Mouse (Mus musculus) megakaryocyte, adult 5-6 weeks (primary cell): ENCODE data around the gene Parp8. TPM values are rescaled to one million over a fixed set of nuclear protein-coding genes. Genes with fewer than 3 reads are reported as not detected.

Experiments used
- ATAC-seq: 2 replicates; pipeline ENCODE4 v1.8.0; 2016; ENCODE audit warnings: mild to moderate bottlenecking, inconsistent platforms; ENCODE audit not compliant: poor library complexity, severe bottlenecking
- total RNA-seq, 2 experiments: library from RNA; stranded (forward) in 1 of 2; stranded (reverse) in 1 of 2; fragments of 153-499, 151-499 nt in 1 of 2; fragments of 221-1000, 200-1000 nt in 1 of 2; gene quantifications; 2 replicates each; pipeline versions ENCODE4 v1.2.3 to v1.2.4; 2015 to 2017

Gene Parp8
- total RNA-seq, 2 experiments from 2014 or later: 62.3 to 92.0 TPM

DNA sequence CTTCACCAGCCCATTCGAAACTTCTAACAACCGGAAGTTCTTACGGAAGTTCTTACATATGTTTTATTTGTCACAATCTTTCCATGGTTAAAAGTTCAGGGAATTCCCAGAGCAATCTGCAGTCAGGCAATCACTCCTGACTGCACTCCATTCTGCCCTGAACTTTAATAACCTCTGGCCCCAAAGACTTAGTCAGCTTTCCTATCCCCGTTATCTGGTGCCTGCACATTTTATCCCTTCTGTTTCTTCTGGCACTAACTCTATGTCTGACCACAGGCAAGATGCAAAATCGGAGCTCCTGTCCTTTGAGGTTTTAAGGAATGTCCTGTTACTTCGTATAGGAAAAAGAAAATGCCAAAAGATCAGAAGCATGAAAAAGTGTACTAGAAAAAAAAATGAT, 4.7 kb downstream of the Parp8 start:
- no peak for ATAC-seq

DNA sequence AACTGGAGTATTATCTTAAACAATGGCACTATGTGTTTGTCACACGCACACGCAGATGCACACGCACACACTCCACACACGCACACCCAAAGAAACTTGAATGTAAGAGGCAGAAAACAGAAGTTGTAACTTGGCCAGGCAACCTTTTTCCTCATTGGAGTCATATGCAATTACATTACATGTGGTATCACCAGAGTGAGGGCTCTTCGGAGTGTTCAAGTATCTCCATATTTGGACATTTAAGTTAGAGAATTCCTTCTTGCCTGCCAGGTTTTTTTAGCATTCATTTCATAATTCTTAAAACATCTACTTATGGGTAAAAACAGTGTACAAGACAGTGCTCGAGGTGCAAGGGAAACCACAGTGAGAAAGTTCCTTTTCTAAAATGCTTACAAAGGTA, 6.7 kb downstream of the Parp8 start:
- ATAC-seq: peak; percentile 43

DNA sequence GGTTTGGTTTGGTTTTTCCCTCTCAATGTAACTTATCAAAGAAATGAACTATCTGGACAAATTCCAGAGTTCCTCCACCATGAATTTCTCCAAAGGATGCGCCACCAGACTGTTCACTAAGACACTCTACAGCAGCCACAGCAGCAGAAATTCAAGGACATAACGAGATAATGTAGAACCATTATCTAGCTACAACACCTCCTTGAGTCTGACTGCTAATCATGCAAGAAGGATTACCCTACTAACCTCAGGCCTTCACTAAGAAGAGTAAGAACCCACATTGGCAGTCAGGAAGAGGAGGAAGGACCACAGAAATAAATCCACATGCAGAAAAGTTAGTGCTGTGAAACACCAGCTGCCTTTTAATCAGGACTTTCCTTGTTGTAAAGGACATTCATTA, 11.8 kb downstream of the Parp8 start:
- no peak for ATAC-seq

- no peak for ATAC-seq
Observed at GRCm38 (mm10) chr13:117012031-117012430, 13.3 kb downstream of the Parp8 start.

- no peak for ATAC-seq
Observed at GRCm38 (mm10) chr13:117010143-117010542, 15.2 kb downstream of the Parp8 start.

GRCm38 (mm10) chr13:117008021-117009015, 17.0 kb downstream of the Parp8 start:
- ATAC-seq: peak; percentile 45

GRCm38 (mm10) chr13:117007566-117007965, 17.8 kb downstream of the Parp8 start:
- no peak; the same call in 1 of the 2 replicates for ATAC-seq

- no peak for ATAC-seq
Observed at GRCm38 (mm10) chr13:117006638-117007037, 18.7 kb downstream of the Parp8 start.

DNA sequence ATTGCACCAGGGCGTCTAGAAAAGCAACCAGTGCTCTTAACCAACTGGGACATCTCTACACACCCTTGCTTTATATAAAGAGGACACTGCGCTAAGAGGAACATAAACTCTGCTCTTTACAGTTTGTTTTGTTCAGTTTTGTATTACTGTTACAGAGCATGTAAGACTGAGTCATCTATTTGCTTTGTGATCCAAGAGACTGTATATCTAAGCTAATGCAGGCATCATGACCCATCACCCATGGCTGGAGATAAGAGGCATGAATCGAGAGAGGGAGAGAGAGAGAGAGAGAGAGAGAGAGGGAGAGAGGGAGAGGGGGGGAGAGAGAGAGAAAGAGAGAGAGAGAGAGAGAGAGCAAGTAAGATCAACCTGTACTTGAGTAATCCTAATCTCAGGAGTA, 24.8 kb downstream of the Parp8 start:
- no peak for ATAC-seq

DNA sequence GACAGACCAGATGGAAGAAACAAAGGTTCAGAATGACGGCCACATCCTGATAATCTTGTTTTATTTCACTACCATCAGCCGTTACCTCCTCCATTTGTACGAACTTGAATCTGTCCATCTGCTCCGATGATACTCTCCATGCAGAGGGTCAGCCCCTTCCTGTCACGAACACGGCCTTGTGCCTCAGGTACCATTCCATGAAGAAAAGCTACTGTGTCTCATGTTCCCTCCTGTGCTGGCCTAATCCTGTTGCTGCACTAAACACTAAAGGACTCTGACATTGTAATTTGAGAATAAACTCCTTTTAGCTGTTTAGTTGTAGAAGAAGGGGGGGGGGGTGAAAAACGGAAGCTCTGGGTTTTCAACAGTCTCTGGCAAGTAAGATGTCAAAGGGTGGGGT, 33.8 kb downstream of the Parp8 start:
- no peak for ATAC-seq

DNA sequence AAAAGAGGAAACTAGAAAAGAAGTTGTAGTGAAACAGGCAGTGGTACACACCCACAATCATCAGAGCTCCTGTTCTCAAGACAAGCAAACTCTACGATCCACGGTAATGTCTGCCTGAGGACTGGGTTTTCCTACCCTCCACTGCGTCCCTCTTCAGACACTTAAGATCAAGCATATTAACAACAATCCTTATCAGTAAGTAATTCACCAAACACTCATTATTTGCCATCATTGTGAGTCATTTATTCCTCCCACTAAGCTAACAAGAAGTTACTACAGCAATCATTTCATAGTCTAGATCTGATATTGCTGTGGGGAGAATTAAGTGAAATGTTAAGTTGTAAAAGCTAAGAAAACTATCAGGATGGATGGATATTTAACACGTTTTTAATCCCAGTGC, 35.0 kb downstream of the Parp8 start:
- no peak for ATAC-seq

DNA sequence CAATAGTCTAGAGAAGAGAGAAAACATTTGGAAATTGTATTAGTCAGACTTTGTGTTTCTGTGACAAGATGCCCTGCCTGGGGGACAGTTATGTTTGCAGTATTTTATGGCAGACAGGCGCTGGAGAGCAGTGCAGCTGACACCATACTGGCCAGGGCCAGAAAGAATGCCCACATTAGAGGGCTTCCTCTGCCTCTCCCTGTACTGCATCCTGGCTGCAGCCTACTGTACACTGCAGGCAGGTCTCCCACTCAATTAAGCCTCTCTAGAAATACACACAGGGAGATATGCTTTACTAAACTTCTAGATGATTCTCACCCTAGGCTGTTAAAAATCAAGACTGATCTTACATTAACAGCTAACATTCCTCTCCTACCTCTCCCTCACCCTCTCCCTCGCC, 36.6 kb downstream of the Parp8 start:
- ATAC-seq: no peak

GRCm38 (mm10) chr13:116988208-116988607, 37.1 kb downstream of the Parp8 start:
- ATAC-seq: no peak

GRCm38 (mm10) chr13:116987284-116987683, 38.1 kb downstream of the Parp8 start:
- ATAC-seq: peak; percentile 63

- ATAC-seq: peak; percentile 32; the same call in 1 of the 2 replicates
Observed at GRCm38 (mm10) chr13:116986658-116987057, 38.7 kb downstream of the Parp8 start.

- no peak for ATAC-seq
Observed at GRCm38 (mm10) chr13:116974081-116974860, 51.1 kb downstream of the Parp8 start.

DNA sequence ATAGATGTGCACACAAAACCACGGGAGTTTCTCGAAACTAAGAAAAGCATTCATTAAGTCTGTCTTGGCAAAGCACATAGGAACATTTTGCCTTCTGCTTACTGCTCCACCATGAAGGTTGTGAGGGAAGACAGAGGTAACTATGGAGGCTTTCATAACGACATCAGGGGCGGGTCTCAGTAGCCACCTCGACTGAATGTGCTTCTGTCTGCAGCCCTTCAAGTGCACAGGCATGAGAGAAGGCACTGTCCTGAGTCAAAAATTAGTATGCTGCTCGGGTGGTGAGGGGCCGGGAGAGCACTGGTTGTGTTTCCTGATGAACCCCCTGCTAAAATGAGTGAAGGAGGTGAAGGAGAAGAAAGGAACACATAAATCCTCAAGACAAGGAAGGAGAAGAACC, 51.8 kb downstream of the Parp8 start:
- no peak for ATAC-seq

DNA sequence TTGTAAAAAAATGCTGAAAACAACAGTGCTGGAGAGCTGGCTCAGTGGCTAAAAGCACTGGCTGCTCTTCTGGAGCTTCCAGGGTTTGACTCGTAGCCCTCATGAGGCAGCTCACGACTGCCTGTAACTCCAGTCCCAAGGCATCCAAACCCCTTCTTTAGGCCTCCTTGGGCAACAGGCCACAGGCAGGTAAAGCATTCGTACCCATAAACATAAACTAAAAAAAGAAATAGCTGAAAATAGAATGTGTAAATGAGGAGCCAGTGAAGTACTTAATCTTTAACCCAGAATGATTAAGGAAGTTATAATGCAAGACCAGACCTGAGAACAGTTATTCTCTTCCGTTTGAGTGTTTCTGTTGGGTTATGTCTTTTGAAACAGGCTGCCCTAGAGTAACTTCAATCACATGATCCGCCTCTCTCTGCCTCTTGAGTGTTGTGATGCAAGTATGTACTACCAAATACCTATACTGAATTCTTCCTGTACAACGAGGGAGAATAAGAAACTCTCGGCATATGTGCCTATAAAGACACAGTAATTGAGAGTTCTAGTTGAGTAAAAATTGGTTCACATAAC, 53.2 kb downstream of the Parp8 start:
- ATAC-seq: peak; percentile 88

GRCm38 (mm10) chr13:116970706-116971428, 54.5 kb downstream of the Parp8 start:
- no peak for ATAC-seq

- no peak for ATAC-seq
Observed at GRCm38 (mm10) chr13:116969650-116970049, 55.7 kb downstream of the Parp8 start.

GRCm38 (mm10) chr13:116968906-116969305, 56.4 kb downstream of the Parp8 start:
- ATAC-seq: no peak
